Mouse (Mus musculus) midbrain, embryonic 10.5 days (tissue): ENCODE data around the gene Adarb1. TPM values are rescaled to one million over a fixed set of nuclear protein-coding genes. Genes with fewer than 3 reads are reported as not detected.

Experiments used
- DNase-seq: peaks from one replicate; pipeline ENCODE4 v3.0.0-alpha.2; 2017; ENCODE audit warnings: low spot score
- H3K27ac ChIP-seq: fragments of 300-500 bp; sonication (generic); replicated peaks from 2 replicates; pipeline ENCODE4 v1.5.1; 2016; ENCODE audit warnings: mild to moderate bottlenecking
- H3K27me3 ChIP-seq: fragments of 300-500 bp; sonication (generic); 2 replicates; pipeline ENCODE4 v1.6.1; 2016; ENCODE audit warnings: low read depth, mild to moderate bottlenecking; ENCODE audit not compliant: poor library complexity, severe bottlenecking
- H3K36me3 ChIP-seq: fragments of 300-500 bp; sonication (generic); 2 replicates; pipeline ENCODE4 v1.6.1; 2016; ENCODE audit warnings: mild to moderate bottlenecking, moderate library complexity
- H3K4me1 ChIP-seq: fragments of 300-500 bp; sonication (generic); 2 replicates; pipeline ENCODE4 v1.6.1; 2016
- H3K4me3 ChIP-seq: fragments of 300-500 bp; sonication (generic); 2 replicates; pipeline ENCODE4 v1.5.1; 2016; ENCODE audit warnings: mild to moderate bottlenecking, moderate library complexity
- H3K9me3 ChIP-seq: fragments of 300-500 bp; sonication (generic); replicated peaks from 2 replicates; pipeline ENCODE4 v1.6.1; 2016; ENCODE audit warnings: mild to moderate bottlenecking
- WGBS: fragments of 180-500 bp; shearing (Covaris S2); methylation state at CpG from one replicate; pipeline ENCODE4 v1.1.7; 2016; 5-methylcytosine and 5-hydroxymethylcytosine counted together
- polyA plus RNA-seq: library from polyadenylated mRNA; unstranded; fragments of >200 nt; fragmentation: Nextera tagmentation; extraction: Ambion mirVana; gene quantifications from 2 replicates; pipeline ENCODE4 v1.2.1, GENCODE M21; 2016

Gene Adarb1
- polyA plus RNA-seq, 1 experiment from 2014 or later: 6.1 TPM

GRCm38 (mm10) chr10:77247048-77247447 is 171.0 kb downstream of the Adarb1 start:
- Histone ChIP-seq H3K36me3 (no peaks in the 10 kb centered on the region), H3K27me3 (no peaks in the 10 kb centered on the region), H3K9me3 (no peaks in the 10 kb centered on the region), H3K27ac (no peak overlapping the region), H3K4me3 (no peak overlapping the region), H3K4me1 (peaks cover 12% of the 10 kb centered on the region)
- 91% methylated on average over 5 of the region's 5 CpGs for WGBS
- no peak for DNase-seq

GRCm38 (mm10) chr10:77244777-77245176 is 173.3 kb downstream of the Adarb1 start:
- H3K27ac ChIP-seq: no peak overlapping the region
- H3K27me3 ChIP-seq: no peaks in the 10 kb centered on the region
- WGBS: 92% methylated on average over 6 of the region's 6 CpGs
- H3K4me1 ChIP-seq: no peaks in the 10 kb centered on the region
- H3K9me3 ChIP-seq: no peaks in the 10 kb centered on the region
- H3K36me3 ChIP-seq: no peaks in the 10 kb centered on the region
- no peak for DNase-seq
- H3K4me3 ChIP-seq: no peak overlapping the region

GRCm38 (mm10) chr10:77243572-77244161 is 174.4 kb downstream of the Adarb1 start:
- Histone ChIP-seq H3K4me3 (no peak overlapping the region), H3K4me1 (no peaks in the 10 kb centered on the region), H3K27me3 (no peaks in the 10 kb centered on the region), H3K36me3 (no peaks in the 10 kb centered on the region), H3K27ac (no peak overlapping the region), H3K9me3 (no peaks in the 10 kb centered on the region)
- 82% methylated on average over 11 of the region's 11 CpGs for WGBS
- DNase-seq: no peak

- Histone ChIP-seq H3K9me3 (no peaks in the 10 kb centered on the region), H3K4me1 (no peaks in the 10 kb centered on the region), H3K27me3 (no peaks in the 10 kb centered on the region), H3K27ac (no peak overlapping the region), H3K4me3 (no peak overlapping the region), H3K36me3 (no peaks in the 10 kb centered on the region)
- DNase-seq: no peak
- WGBS: 92% methylated on average over 14 of the region's 14 CpGs
Observed at GRCm38 (mm10) chr10:77242871-77243270, 175.2 kb downstream of the Adarb1 start.

GRCm38 (mm10) chr10:77242396-77242795 is 175.7 kb downstream of the Adarb1 start:
- Histone ChIP-seq H3K9me3 (no peaks in the 10 kb centered on the region), H3K4me3 (no peak overlapping the region), H3K4me1 (0 out of 2 replicates have a peak, but pooled peaks cover 3% of the 10 kb centered on the region), H3K27me3 (no peaks in the 10 kb centered on the region), H3K36me3 (no peaks in the 10 kb centered on the region), H3K27ac (no peak overlapping the region)
- 89% methylated on average over 3 of the region's 3 CpGs for WGBS
- no peak for DNase-seq

- Histone ChIP-seq H3K4me1 (0 out of 2 replicates have a peak, but pooled peaks cover 3% of the 10 kb centered on the region), H3K9me3 (peaks cover 6% of the 10 kb centered on the region; the same call in 1 of the 2 replicates), H3K27ac (no peak overlapping the region), H3K36me3 (no peaks in the 10 kb centered on the region), H3K27me3 (no peaks in the 10 kb centered on the region), H3K4me3 (no peak overlapping the region)
- DNase-seq: no peak
- 80% methylated on average over 8 of the region's 8 CpGs for WGBS
Observed at GRCm38 (mm10) chr10:77240764-77241163, 177.3 kb downstream of the Adarb1 start.

Other genes with a start within 250 kb of the Adarb1 start
- gene Pofut2, start 159.1 kb downstream of the Adarb1 start, polyA plus RNA-seq: 80.2 and 82.2 TPM in 2 replicates
- gene Fam207a, start 97.5 kb upstream of the Adarb1 start, polyA plus RNA-seq: 42.3 and 45.2 TPM in 2 replicates
- 0.84 and 1.2 TPM in 2 replicates for gene Itgb2, start 112.0 kb upstream of the Adarb1 start, polyA plus RNA-seq
- 67.0 and 69.9 TPM in 2 replicates for gene Pttg1ip, start 163.4 kb upstream of the Adarb1 start, polyA plus RNA-seq
- 403 and 425 TPM in 2 replicates for gene Sumo3, start 187.8 kb upstream of the Adarb1 start, polyA plus RNA-seq
- 2.2 and 2.4 TPM in 2 replicates for gene Gm49325, start 187.9 kb upstream of the Adarb1 start, polyA plus RNA-seq
- 104 and 107 TPM in 2 replicates for gene Ube2g2, start 204.0 kb upstream of the Adarb1 start, polyA plus RNA-seq